8 mouse cellular contexts compared by ENCODE assay signal in genomic region chr12:80223511-80223910, GRCm38 (mm10). TPM values are rescaled to one million over a fixed set of nuclear protein-coding genes. Genes with fewer than 3 reads are reported as not detected.
DNase-seq lines count a peak whose midpoint lies in the region; ATAC-seq lines count a peak whose summit lies in the region.

No protein-coding gene starts in this region.

- H3K4me1 ChIP-seq in heart, embryonic 15.5 days (replicated peaks), result peaks cover 93% of the 10 kb centered on the region
- peaks cover 23% of the 10 kb centered on the region for H3K4me1 ChIP-seq in liver, embryonic 11.5 days (replicated peaks; ENCODE audit: control insufficient read depth, insufficient read depth, low read length)

- DNase-seq in left cerebral cortex, adult 11 months (ENCODE audit: low spot score), result peak; percentile 34
- no peak for DNase-seq in left cerebral cortex, postnatal 36 days (ENCODE audit: low spot score in 2 of 2)
- peak; percentile 68 for DNase-seq in brain, adult 2 months (ENCODE audit: low read depth, low spot score)
- DNase-seq in right cerebral cortex, postnatal 14 days, result no peak
- no peak for DNase-seq in liver, embryonic 11.5 days (ENCODE audit: low spot score)
- DNase-seq in cerebellum, adult 8-10 months, result no peak

- H3K27me3 ChIP-seq in heart, embryonic 15.5 days, result no peaks in the 10 kb centered on the region
- no peaks in the 10 kb centered on the region for H3K27me3 ChIP-seq in liver, embryonic 11.5 days (replicated peaks; ENCODE audit: control insufficient read depth, insufficient read depth, low read length)

- intact Hi-C loops in left cerebral cortex, postnatal 36 days (cut with DNase I), result no loop called here

- H3K9ac ChIP-seq in heart, embryonic 15.5 days, result no peak overlapping the region
- H3K9ac ChIP-seq in liver, embryonic 11.5 days (ENCODE audit: low read depth, low read length), result no peak overlapping the region

- H3K4me3 ChIP-seq in heart, embryonic 15.5 days, result no peak overlapping the region
- no peak overlapping the region for H3K4me3 ChIP-seq in liver, embryonic 11.5 days (ENCODE audit: low read depth, low read length)

- no peaks in the 10 kb centered on the region for H3K36me3 ChIP-seq in heart, embryonic 15.5 days
- H3K36me3 ChIP-seq in liver, embryonic 11.5 days (ENCODE audit: control insufficient read depth, insufficient read depth, low read length), result no peaks in the 10 kb centered on the region; the same call in 1 of the 2 replicates

- no peak overlapping the region for H3K4me2 ChIP-seq in heart, embryonic 15.5 days
- no peak overlapping the region for H3K4me2 ChIP-seq in liver, embryonic 11.5 days

- no peaks in the 10 kb centered on the region for H3K9me3 ChIP-seq in heart, embryonic 15.5 days (replicated peaks)
- no peaks in the 10 kb centered on the region for H3K9me3 ChIP-seq in liver, embryonic 11.5 days (ENCODE audit: control insufficient read depth, low read length)

- 30% methylated on average over 8 of the region's 8 CpGs for WGBS in heart, embryonic 15.5 days
- 65% methylated on average over 8 of the region's 8 CpGs for WGBS in liver, embryonic 11.5 days

- H3K27ac ChIP-seq in heart, embryonic 15.5 days, result peak overlapping the region; percentile 8
- no peak overlapping the region for H3K27ac ChIP-seq in liver, embryonic 11.5 days (ENCODE audit: low read depth, low read length)

- ATAC-seq in heart, embryonic 15.5 days (replicated peaks; ENCODE audit: insufficient number of reproducible peaks, insufficient read depth, low FRiP score, low read depth), result peak; percentile 40; the same call in 1 of the 2 replicates
- peak; percentile 75 for ATAC-seq in megakaryocyte progenitor cell, adult 5-6 weeks (replicated peaks; ENCODE audit: poor library complexity)
- ATAC-seq in liver, embryonic 11.5 days (replicated peaks; ENCODE audit: low FRiP score), result no peak

RNA-seq across cellular contexts. Expression of gene Actn1, which starts 36.7 kb away (rescaled TPM):
- 100 to 1,000 TPM; 106 to 146 TPM for total RNA-seq in left cerebral cortex, postnatal 36 days (2021)
- polyA plus RNA-seq in heart, embryonic 15.5 days (2015; fragmentation: Nextera tagmentation; extraction: Ambion mirVana), result 29.2 and 42.3 TPM in 2 replicates
- total RNA-seq in megakaryocyte progenitor cell, adult 5-6 weeks (2015), result 14.8 and 17.2 TPM in 2 replicates
- 17.8 and 19.4 TPM in 2 replicates for total RNA-seq in megakaryocyte progenitor cell, adult 5-6 weeks (2017)
- polyA plus RNA-seq in liver, embryonic 11.5 days (2014; fragmentation: Nextera tagmentation; extraction: Ambion mirVana), result 27.9 and 28.3 TPM in 2 replicates

Comparison
In these comparisons a context has a peak if more than half of its experiments do, and no peak if none do; other contexts are left out.
1. DNase-seq: peak in left cerebral cortex, adult 11 months (single experiment) and brain, adult 2 months (single experiment); none in left cerebral cortex, postnatal 36 days (0 of 2), right cerebral cortex, postnatal 14 days (single experiment), liver, embryonic 11.5 days (single experiment) and cerebellum, adult 8-10 months (single experiment).
2. RNA of gene Actn1, which starts 36.7 kb away (total RNA-seq): 106 to 146 TPM in left cerebral cortex, postnatal 36 days; 14.8 to 19.4 TPM in megakaryocyte progenitor cell, adult 5-6 weeks; every median in the first group is over 4 times any median in the second.